Mouse (Mus musculus) forebrain, postnatal 0 days (tissue): ENCODE results near the gene Srsf12. TPM values are rescaled to one million over a fixed set of nuclear protein-coding genes. Genes with fewer than 3 reads are reported as not detected.

Experiments
- ATAC-seq: fragments of 200-750 bp; cut with Nextera tagmentation; 2 replicates; pipeline ENCODE4 v1.8.0; 2017; ENCODE audit warnings: mild to moderate bottlenecking, moderate library complexity
- DNase-seq: peaks from one replicate; pipeline ENCODE4 v3.0.0-alpha.2; 2015
- H3K27ac ChIP-seq: fragments of 300-500 bp; sonication (generic); 2 replicates; pipeline ENCODE4 v1.5.1; 2014; ENCODE audit warnings: low read depth, mild to moderate bottlenecking, antibody characterized with exemption, low read length, moderate library complexity, mixed read lengths
- H3K27me3 ChIP-seq: fragments of 300-500 bp; sonication (generic); 2 replicates; pipeline ENCODE4 v1.6.1; 2014; ENCODE audit warnings: mild to moderate bottlenecking, low read length, mixed read lengths; ENCODE audit not compliant: insufficient read depth
- H3K36me3 ChIP-seq: fragments of 300-500 bp; sonication (generic); 2 replicates; pipeline ENCODE4 v1.6.1; 2014; ENCODE audit warnings: mild to moderate bottlenecking, moderate library complexity; ENCODE audit not compliant: insufficient read depth
- H3K4me1 ChIP-seq: fragments of 300-500 bp; sonication (generic); 2 replicates; pipeline ENCODE4 v1.6.1; 2014; ENCODE audit warnings: antibody characterized with exemption; ENCODE audit not compliant: insufficient read depth
- H3K4me2 ChIP-seq: fragments of 300-500 bp; sonication (generic); 2 replicates; pipeline ENCODE4 v1.6.1; 2014; ENCODE audit warnings: low read depth, mild to moderate bottlenecking, moderate library complexity
- H3K4me3 ChIP-seq: fragments of 300-500 bp; sonication (generic); 2 replicates; pipeline ENCODE4 v1.5.1; 2014; ENCODE audit warnings: low read depth, low read length, mixed read lengths
- H3K9ac ChIP-seq: fragments of 300-500 bp; sonication (generic); 2 replicates; pipeline ENCODE4 v1.6.1; 2014; ENCODE audit warnings: mild to moderate bottlenecking
- H3K9me3 ChIP-seq: fragments of 300-500 bp; sonication (generic); 2 replicates; pipeline ENCODE4 v1.6.1; 2016; ENCODE audit warnings: low read length
- CTCF ChIP-seq: sonication (generic); IDR thresholded peaks from 2 replicates; pipeline ENCODE4 v1.5.1; 2016; ENCODE audit warnings: antibody characterized with exemption, control low read depth, low read depth
- WGBS: fragments of 180-500 bp; shearing (Covaris S2); extraction: QIAGEN DNeasy Blood & Tissue Kit; methylation state at CpG from one replicate; pipeline ENCODE4 v1.1.7; 2014; 5-methylcytosine and 5-hydroxymethylcytosine counted together
- polyA plus RNA-seq: library from polyadenylated mRNA; unstranded; fragments of >200 nt; fragmentation: Nextera tagmentation; extraction: Ambion mirVana; gene quantifications from 2 replicates; pipeline ENCODE4 v1.2.1, GENCODE M21; 2015
- total RNA-seq: library from RNA; depleted of rRNA; stranded (reverse); fragments of >200 nt; gene quantifications from 2 replicates; pipeline ENCODE4 v1.2.3, GENCODE M21; 2014

Srsf12 gene
- total and polyA plus RNA-seq, 2 experiments from 2014 or later, result 43.3 to 68.4 TPM

- peaks cover 5% of the 10 kb centered on the region; the same call in 1 of the 2 replicates for H3K4me1 ChIP-seq
- H3K27me3 ChIP-seq, result no peaks in the 10 kb centered on the region
- TF ChIP-seq CTCF, result no peak
- 42% methylated on average over 5 of the region's 5 CpGs for WGBS
- no peak overlapping the region for H3K27ac ChIP-seq
- DNase-seq (peak; percentile 7), ATAC-seq (no peak)
- H3K4me2 ChIP-seq, result no peak overlapping the region
- peaks cover 29% of the 10 kb centered on the region for H3K36me3 ChIP-seq
- H3K4me3 ChIP-seq, result no peak overlapping the region
- no peaks in the 10 kb centered on the region for H3K9me3 ChIP-seq
- H3K9ac ChIP-seq, result no peak overlapping the region
These were observed 33.7 kb downstream of the Srsf12 start for GRCm38 (mm10) chr4:33242536-33242935.

DNA sequence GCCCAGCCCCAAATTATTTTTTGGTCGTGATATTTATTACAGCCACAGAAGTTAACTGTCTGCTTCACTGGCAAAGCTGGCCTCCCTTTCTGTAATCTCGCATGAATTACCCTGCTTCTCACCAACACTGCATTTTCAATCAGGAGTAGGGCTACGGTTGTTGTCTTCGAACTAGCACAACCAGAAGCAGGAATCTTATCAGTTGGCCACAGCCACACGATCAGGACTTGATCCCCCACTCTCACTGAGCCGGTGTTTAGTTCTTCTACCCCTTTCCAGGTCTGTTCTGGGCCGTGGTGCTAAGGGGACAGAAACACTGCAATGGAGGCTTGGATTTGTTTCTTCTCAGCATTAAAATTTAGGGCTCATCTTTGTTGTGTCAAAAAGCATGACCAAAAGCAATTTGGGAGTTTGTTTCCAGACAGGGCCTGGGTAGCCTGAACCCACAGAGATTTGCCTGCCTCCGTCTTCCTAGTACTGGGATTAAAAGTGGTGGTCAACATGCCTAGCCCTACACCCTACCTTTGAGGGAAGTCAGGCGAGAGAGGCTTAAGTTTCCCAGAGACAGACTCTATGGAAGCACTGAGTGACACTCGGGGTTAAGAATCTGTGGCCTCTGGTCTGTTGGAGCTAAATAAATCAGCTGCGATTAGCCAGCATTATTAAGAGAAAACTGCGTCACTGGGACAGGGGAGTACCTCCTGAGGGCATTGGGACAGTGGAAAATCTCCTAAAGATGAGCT, 34.4 kb downstream of the Srsf12 start:
- 76% methylated on average over 12 of the region's 12 CpGs for WGBS
- Histone ChIP-seq H3K4me1 (peaks cover 5% of the 10 kb centered on the region; the same call in 1 of the 2 replicates), H3K27ac (no peak overlapping the region), H3K9me3 (no peaks in the 10 kb centered on the region), H3K27me3 (no peaks in the 10 kb centered on the region), H3K4me3 (no peak overlapping the region), H3K9ac (no peak overlapping the region), H3K36me3 (peaks cover 29% of the 10 kb centered on the region), H3K4me2 (no peak overlapping the region)
- no peak for TF ChIP-seq CTCF
- DNase-seq (no peak), ATAC-seq (no peak)

DNA sequence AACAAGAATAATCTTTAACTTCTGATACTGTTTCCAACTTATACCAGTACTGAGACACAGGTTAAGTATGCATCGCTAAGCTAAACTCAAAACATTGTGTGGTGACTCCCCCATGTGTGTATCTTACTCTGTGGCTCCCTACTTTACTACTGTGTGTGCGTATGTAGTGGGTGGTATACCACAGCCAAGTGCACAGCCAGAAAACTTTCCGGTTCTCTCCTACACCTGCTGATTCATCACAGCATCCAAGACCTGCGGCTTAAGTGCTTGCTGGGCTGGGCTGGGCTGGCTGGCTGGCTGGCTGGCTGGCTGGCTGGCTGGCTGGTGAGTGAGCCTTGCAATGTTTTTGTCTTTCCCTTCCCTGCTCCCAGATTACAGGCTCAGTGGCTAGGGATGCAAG, 35.1 kb downstream of the Srsf12 start:
- no peaks in the 10 kb centered on the region for H3K9me3 ChIP-seq
- H3K9ac ChIP-seq, result no peak overlapping the region
- no peak overlapping the region for H3K4me2 ChIP-seq
- H3K27ac ChIP-seq, result no peak overlapping the region
- WGBS, result 88% methylated on average over 4 of the region's 4 CpGs
- H3K4me1 ChIP-seq, result peaks cover 5% of the 10 kb centered on the region; the same call in 1 of the 2 replicates
- DNase-seq, result no peak
- no peak for TF ChIP-seq CTCF
- ATAC-seq, result no peak
- H3K36me3 ChIP-seq, result peaks cover 29% of the 10 kb centered on the region
- no peaks in the 10 kb centered on the region for H3K27me3 ChIP-seq
- H3K4me3 ChIP-seq, result no peak overlapping the region

- WGBS, result 86% methylated on average over 14 of the region's 14 CpGs
- no peak for TF ChIP-seq CTCF
These were observed 37.1 kb downstream of the Srsf12 start for GRCm38 (mm10) chr4:33245853-33246395.

GRCm38 (mm10) chr4:33247479-33248053, 38.8 kb downstream of the Srsf12 start:
- H3K27ac ChIP-seq, result peak overlapping the region; percentile 99
- H3K4me1 ChIP-seq, result peaks cover 5% of the 10 kb centered on the region; the same call in 1 of the 2 replicates
- H3K4me3 ChIP-seq, result peak overlapping the region; percentile 99
- DNase-seq (peak; percentile 100), ATAC-seq (peak; percentile 91)
- peak overlapping the region; percentile 64 for H3K4me2 ChIP-seq
- 4% methylated on average over 60 of the region's 60 CpGs for WGBS
- peak overlapping the region; percentile 97 for H3K9ac ChIP-seq
- no peaks in the 10 kb centered on the region for H3K9me3 ChIP-seq
- peaks cover 29% of the 10 kb centered on the region for H3K36me3 ChIP-seq
- TF ChIP-seq CTCF, result peak; percentile 34
- no peaks in the 10 kb centered on the region for H3K27me3 ChIP-seq

More at GRCm38 (mm10) chr4:33245853-33246395, 37.1 kb downstream of the Srsf12 start:
- Histone ChIP-seq H3K9me3 (no peaks in the 10 kb centered on the region), H3K4me3 (no peak overlapping the region), H3K4me2 (peak overlapping the region; percentile 64; the same call in 1 of the 2 replicates), H3K27me3 (no peaks in the 10 kb centered on the region), H3K9ac (no peak overlapping the region), H3K27ac (no peak overlapping the region), H3K36me3 (peaks cover 29% of the 10 kb centered on the region), H3K4me1 (peaks cover 5% of the 10 kb centered on the region; the same call in 1 of the 2 replicates)
- DNase-seq (no peak), ATAC-seq (no peak)

GRCm38 (mm10) chr4:33248062-33248889, 39.5 kb downstream of the Srsf12 start:
- WGBS, result 2% methylated on average over 73 of the region's 88 CpGs
- H3K9ac ChIP-seq, result peak overlapping the region; percentile 97
- peak overlapping the region; percentile 51 for H3K4me2 ChIP-seq

More at GRCm38 (mm10) chr4:33248062-33248889, 39.5 kb downstream of the Srsf12 start:
- no peaks in the 10 kb centered on the region for H3K27me3 ChIP-seq
- DNase-seq (peak; percentile 99), ATAC-seq (peak; percentile 94)
- no peaks in the 10 kb centered on the region for H3K9me3 ChIP-seq
- H3K36me3 ChIP-seq, result peaks cover 23% of the 10 kb centered on the region
- peak; percentile 3; the same call in 1 of the 2 replicates for TF ChIP-seq CTCF
- peak overlapping the region; percentile 99 for H3K4me3 ChIP-seq
- peak overlapping the region; percentile 99 for H3K27ac ChIP-seq
- peaks cover 5% of the 10 kb centered on the region; the same call in 1 of the 2 replicates for H3K4me1 ChIP-seq
